Mouse (Mus musculus): ENCODE data around the gene Exosc9.
"Not testable (repeated sequence)": the region's sequence is repeated elsewhere in the genome, so short reads cannot be mapped to it uniquely, and the experiment has no call there.

The Exosc9 gene

DNA sequence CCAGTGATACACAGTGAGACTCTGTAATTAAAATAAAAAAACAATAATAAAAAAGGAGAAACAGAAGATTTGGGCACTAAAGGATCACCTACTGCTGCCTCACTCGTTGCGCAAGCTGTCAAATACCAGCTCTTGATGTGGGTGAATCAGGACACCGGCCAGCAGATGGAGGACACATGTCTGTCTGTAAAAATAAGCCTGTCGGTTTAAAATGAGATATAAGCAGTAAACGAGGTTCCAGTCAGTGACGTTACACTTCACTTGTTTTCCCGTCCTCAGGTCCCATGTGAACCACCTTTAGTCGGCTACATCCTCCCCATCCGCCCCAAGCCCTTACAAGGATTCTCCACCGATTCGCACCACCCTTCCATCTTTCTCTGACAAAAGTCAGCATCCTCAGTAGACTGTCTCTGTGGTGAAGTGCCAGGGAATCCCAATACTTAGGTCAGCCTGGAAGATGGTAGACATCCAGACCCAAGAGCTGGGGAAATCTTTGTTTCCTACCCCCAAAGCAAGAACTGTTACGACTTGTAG is 488 bp upstream of the Exosc9 start:
- DNase-seq (ENCODE audit: low read depth, low spot score), result peak; percentile 58

DNA sequence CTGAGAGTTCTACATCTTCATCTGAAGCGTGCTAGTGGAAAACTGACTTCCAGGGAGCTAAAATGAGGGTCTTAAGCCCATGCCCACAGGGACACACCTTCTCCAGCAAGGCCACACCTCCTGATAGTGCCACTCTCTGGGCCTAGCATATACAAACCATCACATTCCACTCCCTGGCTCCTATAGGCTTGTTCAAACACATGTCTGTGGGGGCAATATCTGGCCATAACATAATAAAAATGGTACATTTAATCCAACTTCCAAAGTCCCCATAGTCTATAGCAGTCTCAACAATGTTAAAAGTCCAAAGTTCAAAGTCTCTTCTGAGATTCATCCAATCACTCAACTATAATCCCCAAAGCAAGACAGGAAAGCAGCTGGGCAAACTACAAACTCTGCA is 5.2 kb downstream of the Exosc9 start:
- no peak for DNase-seq (ENCODE audit: low read depth, low spot score)

DNA sequence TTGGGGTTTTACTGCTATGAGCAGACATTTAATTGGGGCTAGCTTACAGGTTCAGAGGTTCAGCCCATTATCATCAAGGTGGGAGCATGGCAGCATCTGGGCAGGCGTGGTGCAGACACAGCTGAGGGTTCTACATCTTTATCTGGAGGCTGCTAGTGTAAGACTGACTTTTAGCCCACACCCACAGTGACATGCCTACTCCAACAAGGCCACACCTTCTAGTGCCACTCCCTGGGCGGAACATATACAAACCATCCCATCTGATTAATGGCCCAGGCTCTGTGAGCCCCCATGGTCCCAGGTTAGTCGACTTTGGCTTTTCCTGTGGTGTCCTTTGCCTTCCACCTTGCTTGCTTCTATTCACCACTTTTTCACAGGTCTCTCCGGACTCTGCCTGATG is 7.2 kb downstream of the Exosc9 start:
- no peak for DNase-seq (ENCODE audit: low read depth, low spot score)

DNA sequence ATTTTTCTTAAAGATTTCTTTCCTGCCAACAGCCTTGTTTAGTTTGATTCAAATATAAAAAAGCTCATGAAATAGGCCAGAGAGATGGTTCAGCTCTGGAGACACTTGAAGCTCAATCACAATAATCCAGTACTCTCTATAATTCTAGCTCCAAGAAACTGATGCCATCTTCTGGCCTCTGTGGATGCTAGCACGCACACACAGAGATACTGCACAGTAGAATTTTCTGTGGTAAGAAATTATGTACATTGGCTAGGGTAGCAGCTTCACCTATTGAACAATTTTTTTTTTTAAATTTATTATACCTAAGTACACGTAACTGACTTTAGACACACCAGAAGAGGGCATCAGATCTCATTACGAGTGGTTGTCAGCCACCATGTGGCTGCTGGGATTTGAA is 11.3 kb downstream of the Exosc9 start:
- DNase-seq (ENCODE audit: low read depth, low spot score), result no peak

DNA sequence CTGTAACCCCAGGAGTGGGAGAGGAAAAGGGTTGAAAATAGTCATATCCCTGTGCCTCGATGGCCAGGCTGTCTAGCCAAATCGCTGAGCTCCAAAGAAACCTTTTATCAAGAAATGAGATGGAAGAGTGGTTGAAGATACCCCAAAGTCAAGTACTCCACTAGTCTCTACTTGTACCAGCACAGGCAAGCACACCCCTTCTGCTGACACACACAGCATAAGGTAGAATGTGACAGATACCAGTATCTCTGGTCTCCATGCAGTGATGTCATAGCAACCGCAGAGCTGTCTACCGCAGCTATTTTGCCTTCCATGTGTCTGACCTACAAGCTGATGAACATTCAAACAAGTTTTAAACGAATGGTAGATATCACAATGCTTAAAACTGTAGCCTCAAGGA is 17.4 kb downstream of the Exosc9 start:
- no peak for DNase-seq (ENCODE audit: low read depth, low spot score)

DNA sequence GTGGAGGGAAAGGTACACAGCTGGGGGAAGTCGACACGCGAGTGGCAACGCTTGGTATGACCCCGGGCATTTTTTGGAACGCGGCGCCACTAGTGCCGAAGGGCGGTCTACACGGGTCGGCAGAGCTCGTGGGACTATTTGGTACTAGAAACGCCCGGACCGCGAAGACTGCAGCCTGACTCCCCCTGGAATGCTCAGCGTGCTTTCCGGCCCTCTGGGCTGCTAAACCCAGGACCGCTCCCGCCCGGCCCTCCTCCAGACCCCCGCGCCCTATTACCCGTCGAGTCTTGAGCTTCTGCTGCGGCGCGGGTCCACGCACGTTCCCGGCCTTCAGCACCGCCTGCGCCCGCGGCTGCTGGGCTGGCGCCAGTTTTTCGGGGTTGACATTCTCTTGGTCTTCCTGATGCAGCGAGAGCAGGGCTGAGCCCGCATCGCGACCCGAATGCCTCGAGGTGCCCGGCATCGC is 19.0 kb downstream of the Exosc9 start:
- DNase-seq (ENCODE audit: low read depth, low spot score), result no peak

DNA sequence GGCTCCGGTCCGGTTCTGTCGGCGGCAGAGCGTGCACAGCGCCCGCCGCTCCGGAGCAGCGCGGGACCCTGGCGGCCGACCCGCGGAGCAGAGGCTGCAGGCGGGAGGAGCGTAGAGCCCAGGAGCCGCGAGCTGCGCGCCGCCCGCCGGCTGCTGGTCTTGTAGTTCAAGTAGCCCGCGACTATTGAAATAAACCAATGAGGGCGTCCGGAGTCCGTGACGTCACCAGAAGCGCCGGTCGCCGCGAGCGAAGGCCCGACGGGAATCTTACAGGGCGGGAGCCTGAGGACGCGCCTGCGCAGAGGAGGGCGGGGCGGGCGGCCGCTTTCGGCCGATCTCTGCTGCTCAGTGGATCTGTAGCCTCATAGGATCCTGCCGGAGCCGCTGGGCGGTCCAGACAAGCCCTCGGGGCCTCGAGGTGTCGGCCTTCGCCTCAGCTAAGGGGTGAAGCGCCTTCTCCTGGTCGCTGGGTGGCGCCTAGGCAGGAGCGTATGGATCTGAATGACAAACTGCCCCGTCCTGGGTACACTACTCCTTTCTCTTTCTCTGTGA is 19.5 kb downstream of the Exosc9 start, which contains the start of gene Ccna2:
Gene Ccna2 (minus strand): TSS at position 324 of the 552 bp plus-strand sequence.
- peak; percentile 98 for DNase-seq (ENCODE audit: low read depth, low spot score)

DNA sequence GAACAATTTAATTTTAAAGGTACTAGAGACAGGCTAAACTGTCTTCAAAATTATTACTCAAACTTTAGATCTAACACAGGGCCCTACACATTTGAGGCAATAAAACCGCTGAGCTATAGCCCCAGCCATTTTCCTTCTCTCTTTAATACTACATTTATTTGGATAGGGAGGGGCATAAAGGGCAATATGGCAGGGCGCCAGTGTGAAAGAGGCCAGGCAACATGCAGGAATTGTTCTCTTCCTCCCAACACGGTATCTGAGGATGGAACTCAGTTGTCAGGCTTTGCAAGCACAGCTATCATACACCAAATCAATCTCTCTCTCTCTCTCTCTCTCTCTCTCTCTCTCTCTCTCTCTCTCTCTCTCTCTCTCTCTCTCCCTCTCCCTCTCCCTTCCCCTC is 46.4 kb downstream of the Exosc9 start:
- DNase-seq (ENCODE audit: low read depth, low spot score), result no peak

DNA sequence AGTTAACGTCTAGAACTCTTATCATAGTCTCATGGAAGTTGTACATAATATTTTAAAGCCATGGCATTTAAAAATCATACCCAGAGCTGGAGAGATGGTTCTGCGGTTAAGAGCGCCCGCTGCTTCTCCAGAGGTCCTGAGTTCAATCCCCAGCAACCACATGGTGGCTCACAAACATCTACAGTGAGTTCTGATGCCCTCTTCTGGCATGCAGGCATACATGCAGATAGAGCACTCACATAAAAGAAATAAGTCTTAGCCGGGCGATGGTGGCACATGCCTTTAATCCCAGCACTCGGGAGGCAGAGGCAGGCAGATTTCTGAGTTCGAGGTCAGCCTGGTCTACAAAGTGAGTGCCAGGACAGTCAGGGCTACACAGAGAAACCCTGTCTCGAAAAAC is 47.4 kb downstream of the Exosc9 start:
- not testable (repeated sequence) for DNase-seq (ENCODE audit: low read depth, low spot score)

DNA sequence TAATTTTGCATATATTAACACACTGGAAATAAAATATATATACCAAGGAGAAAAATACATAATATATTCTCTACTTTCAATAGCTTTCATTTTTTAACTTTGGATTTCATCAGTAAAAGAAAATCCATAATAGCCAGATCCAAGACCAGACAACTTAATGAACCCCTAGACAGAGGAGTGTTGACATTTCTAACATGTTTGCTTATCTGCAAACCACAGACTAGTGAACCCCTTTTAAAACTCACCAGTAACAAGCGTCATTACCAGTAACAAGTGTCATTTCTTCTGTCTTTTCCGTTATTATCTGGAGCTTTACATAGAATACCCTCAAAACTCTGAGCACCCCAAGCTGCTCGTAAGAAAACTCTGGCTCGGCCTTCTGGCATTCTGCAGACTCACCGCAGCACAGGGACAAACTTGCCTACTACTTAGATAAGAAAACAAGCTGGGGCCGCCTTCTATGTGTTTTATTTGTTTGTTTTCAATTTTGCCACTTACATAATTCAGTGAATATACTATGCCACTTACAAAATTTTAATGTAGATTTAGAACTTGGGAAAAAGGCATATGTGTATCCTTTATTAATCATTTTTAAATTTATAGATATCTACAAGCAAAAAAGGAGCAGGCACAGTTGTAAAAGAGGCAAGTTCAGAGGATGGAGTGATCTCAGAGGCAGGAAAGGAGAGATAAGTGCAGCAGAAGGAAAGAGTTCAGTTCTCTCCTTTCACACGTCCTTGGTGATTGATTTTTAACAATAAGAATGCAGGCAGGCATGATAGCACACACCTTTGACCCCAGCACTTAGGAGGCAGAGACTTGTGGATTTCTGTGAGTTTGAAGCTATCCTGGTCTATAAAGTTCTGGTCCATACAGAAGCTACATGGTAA is 53.7 kb downstream of the Exosc9 start:
- no peak for DNase-seq (ENCODE audit: low read depth, low spot score)

DNA sequence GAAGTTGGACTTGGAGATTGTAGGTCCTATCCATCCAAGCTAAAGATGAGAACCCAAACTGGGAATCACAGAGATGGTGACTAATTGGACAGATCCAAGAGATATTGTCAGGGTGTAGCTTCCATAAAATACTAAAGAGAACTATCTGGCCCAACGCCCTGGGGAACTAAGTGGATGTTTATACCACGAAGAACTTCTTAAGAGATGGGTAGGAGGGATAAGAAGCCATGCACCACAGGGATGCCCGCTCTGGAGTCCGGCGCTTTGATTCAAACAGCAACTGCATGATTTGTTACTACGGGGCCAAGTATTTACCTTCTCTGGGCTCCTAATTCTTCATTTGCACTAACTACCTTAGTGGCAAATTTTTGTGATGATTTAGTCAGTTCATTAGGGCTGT is 60.3 kb downstream of the Exosc9 start:
- DNase-seq (ENCODE audit: low read depth, low spot score), result no peak

DNA sequence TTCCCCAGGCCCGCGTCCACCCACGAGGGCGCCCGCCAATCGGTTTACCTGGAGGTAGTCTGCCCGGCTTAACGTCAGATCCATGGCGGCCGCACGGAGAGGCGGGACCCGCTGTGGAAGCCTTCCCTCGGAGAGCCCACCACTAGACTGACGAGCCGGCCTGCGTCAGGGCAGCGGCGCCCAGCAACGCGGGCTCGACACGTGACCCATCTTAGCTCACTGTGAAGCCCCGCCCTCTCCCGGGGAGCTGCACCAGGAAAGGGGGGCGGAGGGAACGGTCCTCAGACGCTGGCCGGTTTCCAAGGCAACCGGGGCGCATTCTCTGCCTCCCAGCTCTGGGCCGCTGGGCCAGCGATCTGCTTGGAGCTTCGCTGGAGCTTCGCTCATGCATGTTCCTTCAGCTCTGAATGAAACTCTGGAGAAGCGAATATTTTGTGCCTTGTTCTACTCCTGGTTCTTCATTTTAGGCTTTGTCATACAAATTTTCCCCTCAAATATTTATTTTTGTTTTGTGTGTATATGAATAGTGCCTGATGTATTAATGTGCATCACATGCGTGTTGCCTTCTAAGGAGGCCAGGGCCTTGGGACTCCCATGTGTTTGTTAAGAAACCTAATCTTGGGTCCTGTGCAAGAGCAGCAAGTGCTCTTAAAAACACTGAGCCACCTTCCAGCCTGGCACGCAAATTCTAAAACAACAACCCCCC is 60.9 kb downstream of the Exosc9 start, which contains the start of gene Bbs7:
Gene Bbs7 (minus strand): TSS at position 276 of the 706 bp plus-strand sequence.
- peak; percentile 87 for DNase-seq (ENCODE audit: low read depth, low spot score)

DNA sequence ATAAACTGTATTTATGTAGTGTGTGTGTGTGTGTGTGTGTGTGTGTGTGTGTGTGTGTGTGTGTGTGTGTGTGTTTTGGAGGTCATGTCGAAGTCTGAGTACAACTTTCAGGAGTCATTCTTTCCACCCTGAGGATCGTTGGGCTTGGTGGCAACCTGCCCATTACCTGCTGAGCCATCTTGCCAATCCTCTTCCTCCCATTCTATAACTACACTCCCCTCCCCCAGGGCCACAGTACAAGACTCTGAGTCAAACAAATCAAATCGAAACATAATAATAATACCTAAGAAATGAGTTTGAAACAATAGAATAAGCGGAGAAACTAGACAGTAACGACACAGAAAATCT is 61.5 kb downstream of the Exosc9 start:
- peak; percentile 6 for DNase-seq (ENCODE audit: low read depth, low spot score)
